Comparison of ENCODE assay signal across 8 mouse cellular contexts in the genomic region with DNA sequence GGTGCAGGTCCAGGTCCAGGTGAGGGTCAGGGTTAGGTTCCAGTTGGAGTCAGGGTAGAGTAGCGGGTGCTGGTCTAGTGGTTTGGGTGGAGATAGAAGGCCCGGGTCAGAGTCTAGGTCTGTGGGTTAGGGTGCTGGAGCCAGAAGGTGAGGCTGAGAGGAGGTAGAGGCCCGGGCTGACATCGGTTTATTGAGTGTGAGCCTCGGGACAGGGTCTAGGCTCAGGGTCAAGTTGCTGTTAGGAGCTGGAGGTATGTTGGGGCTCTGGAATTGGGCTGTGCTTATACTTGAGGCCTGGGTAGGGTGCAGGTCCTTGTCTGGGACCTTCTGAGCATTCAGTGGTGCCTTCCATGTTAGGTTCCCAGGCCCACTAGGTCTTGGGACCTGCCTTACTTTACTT. TPM values are rescaled to one million over a fixed set of nuclear protein-coding genes. Genes with fewer than 3 reads are reported as not detected.
DNase-seq lines count a peak whose midpoint lies in the region; ATAC-seq and TF ChIP-seq lines count a peak whose summit lies in the region.

No protein-coding gene starts in this region.

- H3K27ac ChIP-seq in kidney, adult 2 months (ENCODE audit: insufficient read depth, low read depth, low read length): no peak overlapping the region
- H3K27ac ChIP-seq in brown adipose tissue, adult 24 weeks (replicated peaks; ENCODE audit: low read depth, low read length): no peak overlapping the region
- no peak overlapping the region for H3K27ac ChIP-seq in hindbrain, embryonic 14.5 days
- no peak overlapping the region for H3K27ac ChIP-seq in midbrain, embryonic 13.5 days

- H3K36me3 ChIP-seq in kidney, adult 2 months (ENCODE audit: control insufficient read depth, insufficient read depth, low read length): no peaks in the 10 kb centered on the region
- H3K36me3 ChIP-seq in hindbrain, embryonic 14.5 days (replicated peaks; ENCODE audit: control insufficient read depth, insufficient read depth): peaks cover 13% of the 10 kb centered on the region
- peaks cover 13% of the 10 kb centered on the region for H3K36me3 ChIP-seq in midbrain, embryonic 13.5 days

- H3K9ac ChIP-seq in hindbrain, embryonic 14.5 days: peak overlapping the region; percentile 88
- H3K9ac ChIP-seq in midbrain, embryonic 13.5 days (replicated peaks): peak overlapping the region; percentile 92

- peak; percentile 28 for DNase-seq in kidney, adult 2 months
- no peak for DNase-seq in kidney, postnatal 10 days
- no peak for DNase-seq in hindbrain, embryonic 14.5 days (ENCODE audit: low spot score)
- DNase-seq in embryo, embryonic 10 days (ENCODE audit: low spot score): no peak
- DNase-seq in T-cell, adult 2 months (ENCODE audit: low spot score): no peak
- no peak for DNase-seq in thymus, adult 18-20 months

- WGBS in kidney, adult 2 months: 26% methylated on average over 5 of the region's 5 CpGs
- WGBS in hindbrain, embryonic 14.5 days: 50% methylated on average over 5 of the region's 5 CpGs
- 41% methylated on average over 5 of the region's 5 CpGs for WGBS in midbrain, embryonic 13.5 days

- peaks cover 9% of the 10 kb centered on the region; the same call in 1 of the 2 replicates for H3K4me1 ChIP-seq in kidney, adult 2 months (ENCODE audit: control insufficient read depth, insufficient read depth, low read length)
- H3K4me1 ChIP-seq in brown adipose tissue, adult 24 weeks (ENCODE audit: control insufficient read depth, insufficient read depth, insufficient read length, low read length): peaks cover 8% of the 10 kb centered on the region
- peaks cover 10% of the 10 kb centered on the region for H3K4me1 ChIP-seq in hindbrain, embryonic 14.5 days (replicated peaks; ENCODE audit: control insufficient read depth, insufficient read depth, low read length)
- H3K4me1 ChIP-seq in midbrain, embryonic 13.5 days (replicated peaks): peaks cover 25% of the 10 kb centered on the region

- peak overlapping the region; percentile 68 for H3K4me3 ChIP-seq in kidney, adult 2 months (ENCODE audit: insufficient read depth, low read depth, low read length)
- peak overlapping the region; percentile 88 for H3K4me3 ChIP-seq in brown adipose tissue, adult 24 weeks (ENCODE audit: insufficient read depth, low read depth, low read length)
- H3K4me3 ChIP-seq in hindbrain, embryonic 14.5 days (replicated peaks; ENCODE audit: low read length): peak overlapping the region; percentile 90
- H3K4me3 ChIP-seq in midbrain, embryonic 13.5 days (replicated peaks): peak overlapping the region; percentile 91

- H3K27me3 ChIP-seq in kidney, adult 2 months (replicated peaks; ENCODE audit: control insufficient read depth, insufficient read depth, low read length): no peaks in the 10 kb centered on the region
- no peaks in the 10 kb centered on the region for H3K27me3 ChIP-seq in hindbrain, embryonic 14.5 days (ENCODE audit: control insufficient read depth, insufficient read depth, low read length)
- peaks cover 6% of the 10 kb centered on the region; the same call in 1 of the 2 replicates for H3K27me3 ChIP-seq in midbrain, embryonic 13.5 days

- H3K4me2 ChIP-seq in hindbrain, embryonic 14.5 days (replicated peaks): peak overlapping the region; percentile 93
- H3K4me2 ChIP-seq in midbrain, embryonic 13.5 days (replicated peaks): peak overlapping the region; percentile 92

- no peak for TF ChIP-seq POLR2A in kidney, adult 2 months (IDR thresholded peaks at IDR 0.05; ENCODE audit: low read depth, low read length)

- no peak for TF ChIP-seq CTCF in kidney, adult 2 months (conservative IDR thresholded peaks at IDR 0.05; ENCODE audit: insufficient read depth, insufficient read length, low read depth, low read length)

- H3K9me3 ChIP-seq in hindbrain, embryonic 14.5 days (ENCODE audit: control insufficient read depth, low read length): no peaks in the 10 kb centered on the region
- H3K9me3 ChIP-seq in midbrain, embryonic 13.5 days: no peaks in the 10 kb centered on the region

- ATAC-seq in hindbrain, embryonic 14.5 days (ENCODE audit: low FRiP score): no peak; the same call in 1 of the 2 replicates
- ATAC-seq in midbrain, embryonic 13.5 days: peak; percentile 21; the same call in 1 of the 2 replicates

RNA-seq across cellular contexts. Expression of a gene that starts 0.9 kb away (rescaled TPM):
- polyA plus RNA-seq in kidney, adult 2 months (2012; rRNA removed): 9.8 and 11.2 TPM in 2 replicates
- polyA plus RNA-seq in brown adipose tissue, adult 24 weeks (2012; ENCODE audit: insufficient read depth, insufficient read length, missing spikeins): 3.8 and 4.9 TPM in 2 replicates
- polyA plus RNA-seq in hindbrain, embryonic 14.5 days (2014; fragmentation: Nextera tagmentation; extraction: Ambion mirVana): 6.5 and 7.6 TPM in 2 replicates
- polyA plus RNA-seq in midbrain, embryonic 13.5 days (2015; fragmentation: Nextera tagmentation; extraction: Ambion mirVana): 10.8 and 11.3 TPM in 2 replicates

RNA-seq across cellular contexts. Expression of a gene that starts 36.2 kb away (rescaled TPM):
- 5.6 and 6.8 TPM in 2 replicates for polyA plus RNA-seq in kidney, adult 2 months (2012; rRNA removed)
- 1.6 and 6.7 TPM in 2 replicates for polyA plus RNA-seq in brown adipose tissue, adult 24 weeks (2012; ENCODE audit: insufficient read depth, insufficient read length, missing spikeins)
- polyA plus RNA-seq in hindbrain, embryonic 14.5 days (2014; fragmentation: Nextera tagmentation; extraction: Ambion mirVana): 3.5 and 5.2 TPM in 2 replicates
- 4.4 and 4.7 TPM in 2 replicates for polyA plus RNA-seq in midbrain, embryonic 13.5 days (2015; fragmentation: Nextera tagmentation; extraction: Ambion mirVana)

RNA-seq across cellular contexts. Expression of a gene that starts 45.0 kb away (rescaled TPM):
- polyA plus RNA-seq in kidney, adult 2 months (2012; rRNA removed): 7.3 and 7.6 TPM in 2 replicates
- polyA plus RNA-seq in brown adipose tissue, adult 24 weeks (2012; ENCODE audit: insufficient read depth, insufficient read length, missing spikeins): 3.4 and 5.0 TPM in 2 replicates
- polyA plus RNA-seq in hindbrain, embryonic 14.5 days (2014; fragmentation: Nextera tagmentation; extraction: Ambion mirVana): 15.7 and 16.7 TPM in 2 replicates
- polyA plus RNA-seq in midbrain, embryonic 13.5 days (2015; fragmentation: Nextera tagmentation; extraction: Ambion mirVana): 10.9 TPM in 2 replicates
